Mouse (Mus musculus) myocyte (in vitro differentiated cells): ENCODE results near the gene Edem3. TPM values are rescaled to one million over a fixed set of nuclear protein-coding genes. Genes with fewer than 3 reads are reported as not detected.
A peak's percentile ranks its signal among the peaks of the same experiment; 100 is the strongest.
"Not testable (repeated sequence)": the region's sequence is repeated elsewhere in the genome, so short reads cannot be mapped to it uniquely, and the experiment has no call there.

ENCODE experiments used
- H3K27me3 ChIP-seq: one replicate; pipeline ENCODE4 v1.6.1; 2011; ENCODE audit not compliant: control insufficient read depth, insufficient read depth, insufficient read length
- H3K36me3 ChIP-seq: one replicate; pipeline ENCODE4 v1.6.1; 2011; ENCODE audit not compliant: control insufficient read depth, insufficient read depth
- H3K4me2 ChIP-seq: one replicate; pipeline ENCODE4 v1.6.1; 2011; ENCODE audit warnings: low read depth, control low read depth
- H3K4me3 ChIP-seq: one replicate; pipeline ENCODE4 v1.5.1; 2011; ENCODE audit warnings: mild to moderate bottlenecking, control low read depth, moderate library complexity
- H3K79me2 ChIP-seq: one replicate; pipeline ENCODE4 v1.6.1; 2011; ENCODE audit not compliant: control insufficient read depth, insufficient read depth
- H3ac ChIP-seq: one replicate; pipeline ENCODE4 v1.6.1; 2011; ENCODE audit not compliant: control insufficient read depth, insufficient read length
- CEBPB ChIP-seq: IDR thresholded peaks from 2 replicates; pipeline ENCODE4 v1.6.1; 2011; ENCODE audit warnings: mild to moderate bottlenecking, moderate library complexity; ENCODE audit not compliant: poor library complexity, insufficient read depth, severe bottlenecking
- E2F4 ChIP-seq: IDR thresholded peaks from one replicate; pipeline ENCODE4 v1.6.1; 2011; ENCODE audit warnings: mild to moderate bottlenecking, control low read depth, moderate library complexity; ENCODE audit not compliant: insufficient read depth
- MAX ChIP-seq: IDR thresholded peaks from one replicate; pipeline ENCODE4 v1.6.1; 2011; ENCODE audit warnings: low read depth, mild to moderate bottlenecking, control low read depth
- MYOD1 ChIP-seq, 3 experiments: IDR thresholded peaks; one replicate each; pipeline ENCODE4 v1.6.1; 2011; ENCODE audit warnings: control low read depth in 2 of 3, low read depth in 2 of 3, mild to moderate bottlenecking in 2 of 3, moderate library complexity in 1 of 3; ENCODE audit not compliant: insufficient read length in 2 of 3, control insufficient read depth in 1 of 3
- MYOG ChIP-seq, 3 experiments: IDR thresholded peaks; one replicate each; pipeline ENCODE4 v1.6.1; 2011; ENCODE audit warnings: control low read depth in 2 of 3, low read depth in 2 of 3, mild to moderate bottlenecking in 2 of 3; ENCODE audit not compliant: insufficient read length in 2 of 3, control insufficient read depth in 1 of 3, insufficient read depth in 1 of 3
- POLR2A ChIP-seq: IDR thresholded peaks from one replicate; pipeline ENCODE4 v1.6.1; 2011; ENCODE audit warnings: low read depth, mild to moderate bottlenecking, control low read depth, moderate library complexity; ENCODE audit not compliant: insufficient read length
- POLR2AphosphoS2 ChIP-seq: IDR thresholded peaks from one replicate; pipeline ENCODE4 v1.6.1; 2011; ENCODE audit warnings: low read depth, control low read depth; ENCODE audit not compliant: insufficient read length
- REST ChIP-seq: IDR thresholded peaks from one replicate; pipeline ENCODE4 v1.6.1; 2011; ENCODE audit warnings: mild to moderate bottlenecking, control low read depth, moderate library complexity; ENCODE audit not compliant: insufficient read depth, insufficient read length
- SRF ChIP-seq: IDR thresholded peaks from one replicate; pipeline ENCODE4 v1.6.1; 2011; ENCODE audit warnings: low read depth; ENCODE audit not compliant: control insufficient read depth, insufficient read length
- TCF12 ChIP-seq: IDR thresholded peaks from one replicate; pipeline ENCODE4 v1.6.1; 2011; ENCODE audit warnings: mild to moderate bottlenecking, control low read depth; ENCODE audit not compliant: poor library complexity, insufficient read depth, severe bottlenecking
- TCF3 ChIP-seq: IDR thresholded peaks from one replicate; pipeline ENCODE4 v1.6.1; 2011; ENCODE audit warnings: low read depth, control low read depth; ENCODE audit not compliant: insufficient read length
- USF1 ChIP-seq: IDR thresholded peaks from one replicate; pipeline ENCODE4 v1.6.1; 2011; ENCODE audit warnings: low read depth, mild to moderate bottlenecking, control low read depth, moderate library complexity
- polyA plus RNA-seq: library from polyadenylated mRNA; unstranded; fragments of >200 nt; fragmentation: generic; extraction: Trizol; gene quantifications from one replicate; pipeline ENCODE4 v1.2.1, GENCODE M21; 2012; ENCODE audit warnings: missing spikeins

Edem3 gene
- polyA plus RNA-seq, 1 experiment = 10.0 TPM

- TF ChIP-seq USF1 = no peak
- TF ChIP-seq MYOD1 (IDR thresholded peaks at IDR 0.05; ENCODE audit: control insufficient read depth in 1 of 3, insufficient read length in 2 of 3, low read depth in 2 of 3) = peak in 2 of 3 experiments; percentile 30 to 49
- H3K4me2 ChIP-seq = no peak overlapping the region
- H3K79me2 ChIP-seq = no peaks in the 10 kb centered on the region
- H3K27me3 ChIP-seq = no peaks in the 10 kb centered on the region
- H3K36me3 ChIP-seq = peaks cover 77% of the 10 kb centered on the region
- H3ac ChIP-seq = no peak overlapping the region
- H3K4me3 ChIP-seq = no peak overlapping the region
Observed at GRCm38 (mm10) chr1:151786406-151786805, 31.2 kb downstream of the Edem3 start.

GRCm38 (mm10) chr1:151789136-151789535 lies 34.0 kb downstream of the Edem3 start:
- Histone ChIP-seq H3K79me2 (no peaks in the 10 kb centered on the region), H3ac (no peak overlapping the region), H3K36me3 (peaks cover 59% of the 10 kb centered on the region), H3K4me2 (no peak overlapping the region), H3K4me3 (no peak overlapping the region), H3K27me3 (no peaks in the 10 kb centered on the region)
- no peak for TF ChIP-seq USF1

GRCm38 (mm10) chr1:151792076-151792475 lies 36.9 kb downstream of the Edem3 start:
- not testable (repeated sequence) for H3K79me2 ChIP-seq, H3K27me3 ChIP-seq, H3K4me2 ChIP-seq, H3K4me3 ChIP-seq, H3ac ChIP-seq
- H3K36me3 ChIP-seq = peaks cover 67% of the 10 kb centered on the region

GRCm38 (mm10) chr1:151802795-151803194 lies 47.6 kb downstream of the Edem3 start:
- not testable (repeated sequence) for H3K4me2 ChIP-seq, H3ac ChIP-seq, H3K27me3 ChIP-seq, H3K79me2 ChIP-seq, H3K4me3 ChIP-seq
- H3K36me3 ChIP-seq = peaks cover 70% of the 10 kb centered on the region

- Histone ChIP-seq H3K4me2 (no peak overlapping the region), H3K27me3 (no peaks in the 10 kb centered on the region), H3ac (no peak overlapping the region), H3K4me3 (no peak overlapping the region), H3K36me3 (peaks cover 69% of the 10 kb centered on the region), H3K79me2 (no peaks in the 10 kb centered on the region)
- TF ChIP-seq POLR2A (no peak), SRF (no peak), MYOD1 (IDR thresholded peaks at IDR 0.05; ENCODE audit: control insufficient read depth in 1 of 3, insufficient read length in 2 of 3, low read depth in 2 of 3) (no peak), E2F4 (no peak), REST (no peak), MAX (no peak), TCF12 (no peak), CEBPB (no peak), MYOG (IDR thresholded peaks at IDR 0.05; ENCODE audit: control insufficient read depth in 1 of 3, insufficient read depth in 1 of 3, insufficient read length in 2 of 3, low read depth in 2 of 3) (no peak), USF1 (no peak), TCF3 (no peak), POLR2AphosphoS2 (no peak)
Observed at GRCm38 (mm10) chr1:151807286-151807685, 52.1 kb downstream of the Edem3 start.

GRCm38 (mm10) chr1:151810628-151811421 lies 55.7 kb downstream of the Edem3 start:
- H3K4me3 ChIP-seq = no peak overlapping the region
- H3K4me2 ChIP-seq = no peak overlapping the region
- no peaks in the 10 kb centered on the region for H3K27me3 ChIP-seq
- no peak for TF ChIP-seq USF1
- no peak for TF ChIP-seq E2F4
- no peak for TF ChIP-seq TCF12
- no peak for TF ChIP-seq MYOG (IDR thresholded peaks at IDR 0.05; ENCODE audit: control insufficient read depth in 1 of 3, insufficient read depth in 1 of 3, insufficient read length in 2 of 3, low read depth in 2 of 3)
- no peak for TF ChIP-seq MAX
- TF ChIP-seq REST = no peak
- no peak for TF ChIP-seq POLR2A
- TF ChIP-seq SRF = no peak
- no peak for TF ChIP-seq POLR2AphosphoS2
- no peak overlapping the region for H3ac ChIP-seq
- peaks cover 46% of the 10 kb centered on the region for H3K36me3 ChIP-seq
- H3K79me2 ChIP-seq = no peaks in the 10 kb centered on the region
